Mouse (Mus musculus): ENCODE results near the gene Cyb5d1.
A peak's percentile ranks its signal among the peaks of the same experiment; 100 is the strongest.
"Not testable (repeated sequence)": the region's sequence is repeated elsewhere in the genome, so short reads cannot be mapped to it uniquely, and the experiment has no call there.

The Cyb5d1 gene

GRCm38 (mm10) chr11:69403691-69404594, 8.5 kb upstream of the Cyb5d1 start:
- DNase-seq (ENCODE audit: low spot score) = no peak

DNA sequence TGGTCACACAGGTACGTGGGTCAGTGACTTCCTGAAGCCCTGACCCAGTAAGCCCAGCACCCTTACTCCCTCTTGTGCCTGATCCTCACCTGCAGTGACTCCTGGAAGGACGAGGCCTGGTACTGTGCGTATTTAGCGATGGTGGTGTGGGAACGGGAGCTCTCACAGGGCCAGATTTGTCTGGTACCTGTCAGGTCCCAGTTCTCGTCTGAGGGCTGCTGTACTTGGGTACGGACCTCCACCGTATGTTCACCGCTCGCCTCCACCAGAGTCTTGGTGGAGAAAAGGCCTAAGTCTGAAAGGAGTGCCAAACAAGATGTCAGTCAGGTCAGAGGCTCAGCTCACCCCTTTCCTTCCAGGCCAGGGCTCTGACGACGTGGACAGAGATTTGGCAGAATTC, 6.6 kb upstream of the Cyb5d1 start:
- DNase-seq (ENCODE audit: low spot score) = no peak

- peak; percentile 75 for DNase-seq (ENCODE audit: low spot score)
These were observed 5.8 kb upstream of the Cyb5d1 start for GRCm38 (mm10) chr11:69401210-69401637.

GRCm38 (mm10) chr11:69400083-69400850, 4.8 kb upstream of the Cyb5d1 start:
- no peak for DNase-seq (ENCODE audit: low spot score)

DNA sequence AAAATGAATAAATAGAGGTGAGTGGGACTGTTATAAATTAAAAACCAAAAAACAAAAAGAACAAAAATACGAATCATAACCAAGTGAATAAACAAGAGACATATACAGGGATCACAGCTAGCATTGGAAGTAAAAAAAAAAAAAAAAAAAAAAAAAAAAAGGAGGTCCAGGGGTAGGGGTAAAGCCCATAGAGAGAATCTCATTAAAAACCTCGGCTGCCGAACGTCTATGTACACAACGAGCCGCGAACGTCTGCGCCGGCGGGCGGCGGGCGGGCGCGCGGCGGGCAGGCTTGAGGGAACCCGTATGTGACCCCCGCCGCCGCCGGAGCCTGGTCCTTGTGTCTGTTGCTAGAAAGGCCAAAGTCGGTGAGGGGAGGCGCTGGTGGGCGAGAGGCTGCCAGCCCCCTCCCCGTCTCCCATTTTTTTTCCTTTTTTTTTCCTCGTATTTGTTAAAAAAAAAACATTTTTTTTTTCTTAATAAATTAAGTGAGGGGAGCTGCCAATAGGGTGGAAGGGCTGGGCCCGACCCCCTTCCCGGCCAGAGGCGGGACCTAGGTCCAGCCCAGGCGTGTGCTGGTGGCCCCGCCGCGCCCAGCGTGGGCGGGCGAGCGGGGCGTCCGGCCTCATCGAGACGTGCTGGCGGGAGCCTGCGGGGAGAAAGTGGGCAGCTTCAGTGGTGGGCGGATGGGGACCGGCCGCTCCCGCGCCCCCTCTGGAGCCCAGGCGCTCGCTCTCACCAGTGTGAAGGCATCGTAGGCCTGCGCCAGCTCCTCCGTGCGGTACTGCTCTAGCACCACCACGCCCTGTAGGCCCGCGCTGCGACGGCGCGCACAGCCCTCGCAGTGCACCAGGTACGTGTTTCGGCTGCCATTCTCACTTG, 4.0 kb upstream of the Cyb5d1 start:
- DNase-seq (ENCODE audit: low spot score) = no peak

DNA sequence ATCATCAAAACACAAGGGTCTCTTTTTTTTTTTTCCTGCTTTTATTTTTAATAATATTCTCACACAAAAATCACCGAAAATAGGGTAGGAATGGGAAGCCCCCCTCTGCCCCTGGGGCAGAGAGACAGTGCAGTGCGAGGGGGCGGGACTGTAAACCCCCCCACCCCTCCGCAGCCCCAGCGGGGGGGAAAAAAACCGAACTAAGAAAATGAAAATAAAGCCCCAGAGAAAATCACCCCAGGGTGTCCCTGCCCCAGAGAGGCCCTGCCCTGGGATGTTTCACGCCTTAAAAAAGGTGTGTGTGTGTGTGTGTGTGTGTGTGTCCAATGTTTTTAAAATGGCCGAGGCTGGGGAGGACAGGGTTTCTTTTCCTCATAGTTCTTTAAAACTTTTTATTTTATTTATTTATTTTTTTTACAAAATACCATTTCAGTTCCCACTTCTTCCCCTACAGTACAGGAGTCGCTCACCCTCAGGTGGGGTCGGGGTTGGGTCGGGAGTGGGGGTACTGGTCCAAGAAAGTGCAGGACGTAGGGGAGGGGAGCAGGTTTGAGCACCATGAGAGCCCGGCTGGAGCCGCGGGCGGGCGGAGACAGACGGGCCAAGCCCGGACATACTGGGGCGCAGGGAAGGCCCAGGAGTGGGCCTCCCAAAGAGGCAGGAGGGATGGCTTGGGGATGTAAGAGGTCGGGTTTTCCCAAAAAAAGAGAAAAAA, 3.2 kb upstream of the Cyb5d1 start:
- no peak for DNase-seq (ENCODE audit: low spot score)

DNA sequence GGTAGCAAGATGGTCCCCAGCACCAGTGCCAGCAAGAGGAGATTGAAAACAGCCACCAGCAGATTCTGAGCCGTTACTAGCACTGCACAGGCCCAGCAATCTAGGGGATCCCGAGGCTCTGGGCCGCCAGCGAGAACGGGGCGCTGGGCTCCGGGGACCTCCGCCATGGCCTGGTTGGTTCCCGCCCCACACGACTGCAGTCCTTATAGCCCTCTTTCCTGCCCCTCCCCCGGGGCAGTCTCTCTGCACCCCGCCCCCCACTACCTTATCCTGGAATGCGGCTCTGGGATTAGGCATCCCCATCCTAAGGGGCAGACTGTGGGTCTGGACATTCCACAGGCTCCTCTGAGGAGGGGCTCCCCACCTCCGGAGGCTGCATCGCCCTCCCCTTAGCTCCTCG, 2.6 kb upstream of the Cyb5d1 start, which contains the start of gene Tmem88:
Tmem88 (minus strand) TSS at position 176 of the 400 bp plus-strand sequence.
- DNase-seq (ENCODE audit: low spot score) = no peak

DNA sequence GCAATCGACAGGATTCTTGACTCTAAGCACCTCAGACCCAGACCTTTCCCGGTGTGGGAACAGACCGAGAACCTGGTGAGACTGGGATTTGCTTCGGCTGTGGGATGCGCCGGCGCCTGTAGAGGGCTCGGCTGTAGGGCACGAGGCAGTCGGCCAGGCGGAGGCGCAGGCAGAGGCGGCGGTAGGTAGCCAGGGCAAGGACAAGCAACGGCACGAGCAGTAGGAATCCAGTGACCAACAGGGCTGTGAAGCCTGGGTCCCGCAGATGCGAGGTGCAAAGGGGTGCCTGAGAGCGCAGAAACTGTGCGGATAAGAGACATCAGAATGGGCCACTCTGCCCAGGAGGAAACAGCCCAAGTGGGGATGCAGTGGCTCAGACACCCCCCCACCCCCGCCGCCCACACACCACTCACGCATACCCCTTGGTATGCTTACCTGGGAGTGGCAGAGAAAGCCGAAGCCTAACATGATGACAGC, 2.2 kb upstream of the Cyb5d1 start:
- no peak for DNase-seq (ENCODE audit: low spot score)

DNA sequence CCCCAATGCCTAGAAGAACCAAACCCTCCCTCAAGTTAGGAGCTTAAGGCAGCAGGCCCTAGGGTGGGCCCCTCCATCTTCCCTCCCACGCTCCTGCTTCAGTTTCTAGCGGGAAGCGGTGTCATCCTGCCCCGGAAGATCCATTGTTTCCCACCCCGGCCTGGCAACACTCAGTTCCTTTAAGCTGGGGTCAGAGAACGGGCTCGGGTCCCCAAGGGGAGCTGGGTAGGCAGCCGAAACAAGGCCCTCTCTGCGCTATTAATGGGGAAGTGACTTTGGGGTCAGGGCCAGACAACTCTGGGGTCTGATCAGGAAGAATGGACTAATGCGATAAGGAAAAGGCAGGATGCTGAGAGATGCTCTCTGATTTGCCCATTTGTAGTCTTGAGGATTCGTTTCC, 1.3 kb upstream of the Cyb5d1 start:
- no peak for DNase-seq (ENCODE audit: low spot score)

DNA sequence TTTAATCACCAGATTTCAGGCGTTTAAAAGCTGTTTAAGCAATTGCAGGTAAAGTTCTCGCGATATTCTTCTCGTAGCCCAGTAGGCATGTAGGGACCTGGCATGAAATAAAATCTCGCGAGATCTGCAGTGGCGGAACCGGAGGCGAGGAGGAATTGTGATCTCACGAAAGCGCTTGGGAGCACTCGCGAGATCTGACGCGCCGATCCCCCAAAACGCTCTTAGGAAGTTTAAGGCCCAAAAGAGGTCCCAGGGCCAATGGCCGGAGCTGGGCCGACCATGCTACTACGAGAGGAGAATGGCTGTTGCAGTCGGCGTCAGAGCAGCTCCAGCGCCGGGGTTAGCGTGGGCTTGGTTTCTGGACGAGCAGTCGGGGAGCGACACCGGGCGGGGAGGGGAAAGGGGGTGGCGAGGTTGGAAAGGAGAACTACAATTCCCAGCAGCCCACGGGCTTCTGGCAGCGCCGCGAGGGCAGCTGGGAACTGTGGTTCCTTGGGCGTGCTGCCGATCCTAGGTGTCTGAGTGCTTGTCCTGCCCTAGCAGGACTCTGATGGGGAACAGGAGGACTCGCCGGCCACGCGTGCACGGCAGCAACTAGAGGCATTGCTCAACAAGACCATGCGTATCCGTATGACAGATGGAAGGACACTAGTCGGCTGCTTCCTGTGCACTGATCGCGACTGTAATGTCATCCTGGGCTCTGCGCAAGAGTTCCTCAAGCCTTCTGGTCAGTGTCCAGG, 373 bp upstream of the Cyb5d1 start:
- DNase-seq (ENCODE audit: low spot score) = peak; percentile 99

DNA sequence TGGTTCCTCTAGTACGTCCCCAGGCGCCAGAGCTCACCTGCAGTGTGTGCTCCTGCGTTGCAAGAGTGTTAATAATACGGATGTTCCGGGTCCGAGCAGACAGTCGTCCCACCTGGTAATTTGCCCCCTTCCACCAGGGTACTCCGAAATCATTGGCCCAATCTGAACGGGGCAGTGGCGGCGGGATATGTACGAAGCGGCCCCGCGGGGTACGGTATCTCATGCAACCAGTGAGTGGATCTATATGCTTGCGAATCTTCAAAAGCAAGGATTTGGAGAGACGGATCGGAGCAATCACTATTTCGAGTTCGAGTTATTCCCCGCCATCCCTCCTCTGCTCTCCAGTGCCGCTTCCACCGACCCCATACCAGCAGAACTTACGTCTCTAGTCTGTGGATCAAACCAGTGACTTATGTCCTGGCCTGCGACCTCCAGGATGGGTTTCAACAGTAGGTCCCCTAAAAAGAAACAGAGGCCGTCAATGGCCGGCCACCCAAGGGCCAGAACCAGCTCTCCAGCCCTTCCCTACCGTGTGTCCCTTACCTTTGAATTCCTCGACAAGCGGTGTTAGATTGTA, 752 bp downstream of the Cyb5d1 start:
- not testable (repeated sequence) for DNase-seq (ENCODE audit: low spot score)

DNA sequence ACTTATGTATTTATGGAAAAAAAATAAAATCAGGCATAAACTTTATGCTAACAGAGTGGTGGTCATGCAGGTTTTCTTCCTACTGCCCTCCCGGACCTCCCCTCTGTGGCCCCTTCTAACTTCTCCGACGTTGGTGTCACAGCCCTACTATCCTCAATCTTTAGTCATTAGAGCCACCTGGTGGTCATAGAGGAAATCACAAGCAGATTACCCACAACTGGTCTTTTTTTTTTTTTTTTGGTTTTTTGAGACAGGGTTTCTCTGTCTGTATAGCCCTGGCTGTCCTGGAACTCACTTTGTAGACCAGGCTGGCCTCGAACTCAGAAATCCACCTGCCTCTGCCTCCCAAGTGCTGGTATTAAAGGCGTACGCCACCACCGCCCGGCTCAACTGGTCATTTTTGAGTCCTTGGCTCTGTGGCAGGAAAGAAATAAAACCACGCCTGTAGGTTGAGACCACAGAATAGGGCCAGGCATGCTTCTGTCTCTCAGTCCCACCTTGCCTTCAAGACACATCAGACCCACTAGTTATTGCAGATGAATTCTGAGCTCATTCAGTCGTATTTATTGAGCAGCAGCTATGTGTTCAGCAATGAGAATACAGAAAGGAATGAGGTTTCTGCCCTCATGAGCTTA, 4.9 kb downstream of the Cyb5d1 start:
- peak; percentile 77 for DNase-seq (ENCODE audit: low spot score)

GRCm38 (mm10) chr11:69389531-69390399, 5.7 kb downstream of the Cyb5d1 start:
- DNase-seq (ENCODE audit: low spot score) = no peak

DNA sequence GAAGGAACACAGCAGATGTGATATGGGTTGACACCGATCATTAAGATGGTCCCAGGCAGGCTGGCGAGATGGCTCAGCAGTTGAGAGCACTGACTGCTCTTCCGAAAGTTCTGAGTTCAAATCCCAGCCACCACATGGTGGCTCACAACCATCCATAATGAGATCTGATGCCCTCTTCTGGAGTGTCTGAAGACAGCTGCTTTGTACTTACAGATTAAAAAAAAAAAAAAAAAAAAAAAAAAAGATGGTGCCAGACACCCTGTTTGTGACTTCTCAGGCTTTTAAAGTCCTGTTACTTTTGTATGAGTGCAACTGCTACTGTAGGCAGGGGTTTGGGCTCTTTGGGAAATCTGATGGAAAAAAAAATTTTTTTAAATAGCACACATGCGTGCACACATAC, 6.8 kb downstream of the Cyb5d1 start:
- DNase-seq (ENCODE audit: low spot score) = no peak

DNA sequence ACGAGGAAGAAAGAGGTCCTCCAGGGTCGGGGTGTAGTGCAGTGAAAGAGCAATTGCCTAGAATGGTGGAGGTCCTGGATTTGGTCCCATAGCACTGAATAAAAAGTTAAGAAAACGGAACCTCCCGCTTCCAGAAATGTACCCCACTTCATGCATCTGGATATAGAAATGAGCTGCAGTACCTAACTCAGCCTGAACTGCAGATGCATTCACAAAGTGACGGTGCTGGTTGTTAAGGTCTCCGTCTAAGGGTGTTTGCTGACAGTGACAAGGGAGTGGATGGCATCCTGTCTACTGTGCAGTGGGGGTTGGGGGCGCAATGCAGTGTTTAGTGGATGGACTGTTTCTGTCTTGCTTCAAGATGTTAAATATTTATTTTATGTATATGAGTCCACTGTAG, 8.7 kb downstream of the Cyb5d1 start:
- no peak for DNase-seq (ENCODE audit: low spot score)

- DNase-seq (ENCODE audit: low spot score) = no peak
These were observed 10.5 kb downstream of the Cyb5d1 start for GRCm38 (mm10) chr11:69384979-69385378.

DNA sequence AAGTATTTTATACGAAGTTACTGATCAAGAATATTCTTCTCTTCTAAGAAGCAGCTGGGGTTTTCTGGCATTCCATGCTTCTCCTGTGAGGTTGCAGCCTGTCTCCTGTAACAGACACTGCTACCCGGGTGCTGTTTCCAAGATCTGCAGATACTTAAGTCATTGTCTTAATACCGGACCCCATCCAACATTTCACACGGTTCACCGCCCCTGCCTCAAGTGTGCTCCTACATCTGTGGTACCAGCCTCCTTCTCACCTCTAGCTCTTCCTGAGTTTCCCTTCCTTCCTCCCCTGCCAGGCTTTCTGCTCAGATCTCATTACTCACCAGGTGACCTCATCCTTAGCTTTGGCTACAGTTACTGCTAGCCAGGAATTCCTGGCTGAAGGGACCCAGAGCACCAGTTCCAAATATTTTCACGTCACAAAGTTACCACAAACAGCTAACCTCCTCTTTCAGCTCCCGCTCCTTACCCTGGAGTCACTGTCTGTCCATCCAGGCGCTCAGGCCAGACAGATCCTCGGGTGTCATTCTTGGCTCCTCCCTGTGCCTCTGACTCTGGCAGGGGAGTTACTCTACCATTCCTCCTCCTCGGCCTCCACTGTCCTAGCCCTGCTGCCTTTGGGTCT, 12.8 kb downstream of the Cyb5d1 start:
- no peak for DNase-seq (ENCODE audit: low spot score)

DNA sequence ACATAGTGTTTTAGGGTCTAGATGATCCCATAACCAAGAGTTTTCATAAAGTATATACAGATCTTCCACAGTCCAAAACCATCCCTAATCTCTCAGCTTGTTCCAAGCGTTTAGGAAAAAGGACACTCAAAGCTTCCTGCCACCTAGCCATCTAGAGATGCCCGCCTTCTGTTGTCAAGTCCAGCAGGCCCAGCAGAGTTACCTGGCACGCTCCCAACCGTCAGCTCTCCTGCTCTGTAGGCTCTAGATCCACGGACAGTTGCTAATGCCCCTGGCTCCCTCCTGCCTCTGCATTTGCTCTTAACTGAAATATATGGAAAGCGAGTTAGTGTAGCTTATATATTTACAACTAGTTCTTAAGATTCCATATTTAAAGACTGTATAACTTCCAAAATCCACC, 14.1 kb downstream of the Cyb5d1 start:
- no peak for DNase-seq (ENCODE audit: low spot score)

All from layer of hippocampus, adult 9-10 months (tissue).